Mouse (Mus musculus) brain, embryonic 14.5 days (tissue): ENCODE data around the gene Lrr1.

ENCODE experiments used
- CTCF ChIP-seq: fragments of 200-500 bp; IDR thresholded peaks from 2 replicates; pipeline ENCODE4 v1.5.1; 2012; ENCODE audit warnings: inconsistent platforms, mild to moderate bottlenecking, moderate library complexity, borderline replicate concordance; ENCODE audit not compliant: insufficient read depth, insufficient read length; ENCODE audit errors: extremely low read depth
- POLR2A ChIP-seq: fragments of 200-500 bp; IDR thresholded peaks from 2 replicates; pipeline ENCODE4 v1.6.1; 2012; ENCODE audit warnings: mild to moderate bottlenecking, inconsistent platforms, borderline replicate concordance; ENCODE audit not compliant: poor library complexity, insufficient read depth, insufficient read length, severe bottlenecking; ENCODE audit errors: extremely low read depth

DNA sequence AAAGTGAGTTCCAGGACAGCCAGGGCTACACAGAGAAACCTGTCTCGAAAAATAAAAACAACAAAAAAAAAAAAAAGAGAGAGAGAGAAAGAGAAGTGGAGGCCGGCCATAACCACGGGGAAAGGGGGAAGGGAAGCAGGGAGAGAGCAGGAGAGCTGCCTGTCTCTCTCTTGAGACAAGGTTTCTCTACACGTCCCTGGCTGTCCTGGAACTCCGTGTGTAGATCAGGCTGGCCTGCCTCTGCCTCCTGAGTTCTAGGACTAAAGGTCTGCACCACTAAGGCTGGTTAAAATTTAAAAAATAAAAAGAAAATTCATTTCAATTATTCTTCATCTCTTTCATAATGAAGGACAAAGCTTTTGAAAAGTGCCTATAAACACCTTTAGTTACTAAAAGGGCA is 22.8 kb downstream of the Lrr1 start:
- TF ChIP-seq CTCF (no peak), POLR2A (no peak)
